Mouse (Mus musculus) left cerebral cortex, postnatal 14 days (tissue): Measurements from ENCODE around the gene Ypel3. TPM values are rescaled to one million over a fixed set of nuclear protein-coding genes. Genes with fewer than 3 reads are reported as not detected.

ENCODE experiments used
- total RNA-seq, 2 experiments: library from RNA; stranded (reverse); gene quantifications; 2 replicates each; pipeline ENCODE4 v1.2.3; 2021

Gene Ypel3
- total RNA-seq, 2 experiments from 2014 or later, result 247 to 269 TPM

Other genes starting within 250 kb of the Ypel3 start
- 100 to 1,000 TPM; 182 to 186 TPM for gene Eif3c, start 210.5 kb upstream of the Ypel3 start, total RNA-seq
- gene Apobr, start 192.0 kb upstream of the Ypel3 start, total RNA-seq, result under 1 TPM; 0.26 to 0.32 TPM
- 10 to 100 TPM; 20.4 to 21.5 TPM for gene Cln3, start 191.1 kb upstream of the Ypel3 start, total RNA-seq
- gene Il27, start 182.0 kb upstream of the Ypel3 start, total RNA-seq, result not detected
- 10 to 100 TPM; 11.5 to 15.9 TPM for gene Nupr1, start 146.1 kb upstream of the Ypel3 start, total RNA-seq
- 10 to 100 TPM; 32.0 to 33.8 TPM for gene Sgf29, start 127.6 kb upstream of the Ypel3 start, total RNA-seq
- gene Sult1a1, start 100.5 kb upstream of the Ypel3 start, total RNA-seq, result 10 to 100 TPM in 1 of 2 experiments, 1 to 10 TPM in 1; 6.7 to 12.7 TPM
- gene Bola2, start 81.6 kb upstream of the Ypel3 start, total RNA-seq, result 100 to 1,000 TPM; 108 to 113 TPM
- gene Slx1b, start 81.2 kb upstream of the Ypel3 start, total RNA-seq, result 10 to 100 TPM; 13.6 to 15.9 TPM
- 100 to 1,000 TPM; 173 to 185 TPM for gene Coro1a, start 69.2 kb upstream of the Ypel3 start, total RNA-seq
- gene Mapk3, start 17.4 kb upstream of the Ypel3 start, total RNA-seq, result 100 to 1,000 TPM; 209 to 214 TPM
- gene Gdpd3, start 10.6 kb upstream of the Ypel3 start, total RNA-seq, result 1 to 10 TPM; 2.0 to 2.5 TPM
- under 1 TPM; 0.51 to 0.92 TPM for gene Tbx6, start 4.5 kb downstream of the Ypel3 start, total RNA-seq
- 10 to 100 TPM; 48.9 to 49.6 TPM for gene Ppp4c, start 15.5 kb downstream of the Ypel3 start, total RNA-seq
- gene Fam57b, start 20.7 kb downstream of the Ypel3 start, total RNA-seq, result 100 to 1,000 TPM; 117 to 118 TPM
- gene 4930451I11Rik, start 54.7 kb downstream of the Ypel3 start, total RNA-seq, result not detected
- 10 to 100 TPM; 54.8 to 62.4 TPM for gene Doc2a, start 70.5 kb downstream of the Ypel3 start, total RNA-seq
- 10 to 100 TPM; 30.2 to 32.1 TPM for gene Hirip3, start 85.0 kb downstream of the Ypel3 start, total RNA-seq
- gene Ino80e, start 85.4 kb downstream of the Ypel3 start, total RNA-seq, result 10 to 100 TPM; 51.8 to 52.2 TPM
- 100 to 1,000 TPM; 163 to 169 TPM for gene Taok2, start 107.7 kb downstream of the Ypel3 start, total RNA-seq
- gene Tmem219, start 146.0 kb downstream of the Ypel3 start, total RNA-seq, result 10 to 100 TPM; 21.1 to 23.7 TPM
- 100 to 1,000 TPM; 144 to 151 TPM for gene Kctd13, start 151.9 kb downstream of the Ypel3 start, total RNA-seq
- 10 to 100 TPM; 49.1 to 52.0 TPM for gene Asphd1, start 172.6 kb downstream of the Ypel3 start, total RNA-seq
- 100 to 1,000 TPM; 335 to 339 TPM for gene Sez6l2, start 173.6 kb downstream of the Ypel3 start, total RNA-seq
- 100 to 1,000 TPM; 187 to 196 TPM for gene Cdipt, start 199.0 kb downstream of the Ypel3 start, total RNA-seq
- gene Cdiptos, start 199.1 kb downstream of the Ypel3 start, total RNA-seq, result under 1 TPM in 1 of 2 experiments, not detected in 1; 0.42 TPM
- 1 to 10 TPM; 4.9 to 5.1 TPM for gene Mvp, start 237.7 kb downstream of the Ypel3 start, total RNA-seq
- gene Pagr1b, start 239.5 kb downstream of the Ypel3 start, total RNA-seq, result not detected
- gene Pagr1a, start 240.4 kb downstream of the Ypel3 start, total RNA-seq, result 10 to 100 TPM; 14.5 to 19.3 TPM
- 10 to 100 TPM; 33.6 to 43.7 TPM for gene Gm42742, start 244.1 kb downstream of the Ypel3 start, total RNA-seq
- gene Prrt2, start 244.3 kb downstream of the Ypel3 start, total RNA-seq, result 100 to 1,000 TPM; 165 to 186 TPM